Mouse (Mus musculus): ENCODE measurements at regions not wholly inside any gene's neighbourhood (a gene's known extent, or its start where the extent isn't known, plus 50 kb on each side); places are given as distances from the start of the nearest gene placed in this dataset.

- TF ChIP-seq CTCF (IDR thresholded peaks at IDR 0.05; ENCODE audit: low read depth, low read length): no peak
- TF ChIP-seq POLR2A (IDR thresholded peaks at IDR 0.05; ENCODE audit: borderline replicate concordance, low read depth, low read length): no peak
Observed at GRCm38 (mm10) chr4:47534959-47535358, 60.5 kb downstream of the Sec61b start.
